In genomic region chr13:56103796-56104746, GRCm38 (mm10) we compare ENCODE assay signal across 11 mouse cellular contexts. TPM values are rescaled to one million over a fixed set of nuclear protein-coding genes. Genes with fewer than 3 reads are reported as not detected.
DNase-seq lines count a peak whose midpoint lies in the region; ATAC-seq lines count a peak whose summit lies in the region.
"Had no signal": no experiment of that assay in that cellular context is flagged by ENCODE, and none has a peak within 500 bp of the region (broad histone marks: within the 10 kb centered on the region; RNA-seq: fewer than 3 reads in every experiment).

No protein-coding gene starts in this region.

- DNase-seq in neural tube, embryonic 10.5 days (ENCODE audit: extremely low spot score, low spot score), result no peak
- DNase-seq in cerebellum, postnatal 36 days, result peak; percentile 27 to 33
- DNase-seq in layer of hippocampus, adult 8-10 months (ENCODE audit: low spot score in 2 of 2), result peak; percentile 63 to 64
- DNase-seq in retina, postnatal 7 days (ENCODE audit: low read depth, low spot score), result peak; percentile 11
- no peak for DNase-seq in kidney, postnatal 10 days
- no peak for DNase-seq in kidney, adult 9 months
- no peak for DNase-seq in heart, adult 18-20 months
- DNase-seq: adrenal gland, postnatal 36 days; liver, postnatal 0 days had no signal

- no peaks in the 10 kb centered on the region for H3K9me3 ChIP-seq in neural tube, embryonic 12.5 days
- H3K9me3 ChIP-seq: heart, embryonic 13.5 days had no signal

- H3K4me2 ChIP-seq in neural tube, embryonic 12.5 days (replicated peaks), result no peak overlapping the region
- H3K4me2 ChIP-seq: heart, embryonic 13.5 days had no signal

- H3K27me3 ChIP-seq in neural tube, embryonic 12.5 days (replicated peaks), result no peaks in the 10 kb centered on the region
- H3K27me3 ChIP-seq: heart, embryonic 13.5 days had no signal

- WGBS in neural tube, embryonic 12.5 days, result 88% methylated on average over 26 of the region's 26 CpGs

- no peak overlapping the region for H3K4me3 ChIP-seq in neural tube, embryonic 12.5 days
- H3K4me3 ChIP-seq: heart, embryonic 13.5 days had no signal

- H3K36me3 ChIP-seq in neural tube, embryonic 12.5 days, result peaks cover 40% of the 10 kb centered on the region

- ATAC-seq in neural tube, embryonic 12.5 days (ENCODE audit: low FRiP score, low read depth), result 0 out of 2 replicates have a peak, but pooled peaks have one; percentile 37
- ATAC-seq: liver, postnatal 0 days had no signal

- no peak overlapping the region for H3K9ac ChIP-seq in neural tube, embryonic 12.5 days
- H3K9ac ChIP-seq: heart, embryonic 13.5 days; liver, postnatal 0 days had no signal

- no peak overlapping the region for H3K27ac ChIP-seq in neural tube, embryonic 12.5 days
- H3K27ac ChIP-seq: heart, embryonic 13.5 days had no signal

- H3K4me1 ChIP-seq in neural tube, embryonic 12.5 days, result peaks cover 23% of the 10 kb centered on the region

RNA-seq across cellular contexts. Expression of gene H2afy, which starts 32.1 kb away (rescaled TPM):
- polyA plus RNA-seq in neural tube, embryonic 12.5 days (2016; fragmentation: Nextera tagmentation; extraction: Ambion mirVana), result 534 and 554 TPM in 2 replicates
- total RNA-seq in layer of hippocampus, adult 8-10 months (2022), result 100 to 1,000 TPM; 118 to 123 (median 120) TPM
- 10 to 100 TPM; 47.2 to 58.4 TPM for total RNA-seq in heart, adult 18-20 months (2021)

Comparison
In these comparisons a context has a peak if more than half of its experiments do, and no peak if none do; other contexts are left out.
1. DNase-seq: peak in cerebellum, postnatal 36 days (2 of 2), layer of hippocampus, adult 8-10 months (2 of 2) and retina, postnatal 7 days (single experiment); none in neural tube, embryonic 10.5 days (single experiment), kidney, postnatal 10 days (single experiment), kidney, adult 9 months (single experiment) and heart, adult 18-20 months (0 of 2).